Mouse (Mus musculus): Measurements from ENCODE around the gene Cdc42se1. TPM values are rescaled to one million over a fixed set of nuclear protein-coding genes. Genes with fewer than 3 reads are reported as not detected.

Cdc42se1 gene
- polyA plus RNA-seq, 1 experiment, result 65.4 TPM

- no peak overlapping the region for H3K27ac ChIP-seq (ENCODE audit: insufficient read depth, low read length)
- H3K4me1 ChIP-seq (ENCODE audit: control insufficient read depth, insufficient read depth, low read length), result peaks cover 7% of the 10 kb centered on the region; the same call in 1 of the 2 replicates
- TF ChIP-seq POLR2A (IDR thresholded peaks at IDR 0.05; ENCODE audit: extremely low read depth, insufficient read depth, low read length), result no peak
- no peak for TF ChIP-seq CTCF (IDR thresholded peaks at IDR 0.05; ENCODE audit: extremely low read depth, insufficient read depth, low read length)
- no peak overlapping the region for H3K4me3 ChIP-seq (ENCODE audit: insufficient read depth, low read length)
These were observed 36.2 kb downstream of the Cdc42se1 start for GRCm38 (mm10) chr3:95264724-95265123.

DNA sequence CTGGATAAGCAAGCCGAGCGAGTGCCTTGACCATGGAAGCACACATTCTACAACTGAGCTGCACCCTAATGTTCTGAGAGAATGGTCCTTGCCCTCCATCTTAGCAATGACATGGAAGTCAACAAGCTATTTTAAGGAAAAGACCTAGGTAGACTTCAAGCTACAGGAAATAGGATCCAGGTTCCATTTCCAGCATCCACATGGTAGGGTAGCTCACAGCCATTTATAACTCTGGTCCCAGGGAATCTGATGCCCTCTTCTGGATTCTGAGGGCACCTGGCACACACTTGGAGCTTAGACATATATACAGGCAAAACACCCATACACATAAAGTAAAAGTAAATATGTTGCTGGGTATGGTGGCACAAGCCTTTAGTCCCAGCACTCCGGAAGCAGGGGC is 37.5 kb downstream of the Cdc42se1 start:
- Histone ChIP-seq H3K4me1 (ENCODE audit: control insufficient read depth, insufficient read depth, low read length) (peaks cover 7% of the 10 kb centered on the region; the same call in 1 of the 2 replicates), H3K4me3 (ENCODE audit: insufficient read depth, low read length) (no peak overlapping the region), H3K27ac (ENCODE audit: insufficient read depth, low read length) (no peak overlapping the region)
- no peak for TF ChIP-seq POLR2A (IDR thresholded peaks at IDR 0.05; ENCODE audit: extremely low read depth, insufficient read depth, low read length)
- TF ChIP-seq CTCF (IDR thresholded peaks at IDR 0.05; ENCODE audit: extremely low read depth, insufficient read depth, low read length), result no peak

DNA sequence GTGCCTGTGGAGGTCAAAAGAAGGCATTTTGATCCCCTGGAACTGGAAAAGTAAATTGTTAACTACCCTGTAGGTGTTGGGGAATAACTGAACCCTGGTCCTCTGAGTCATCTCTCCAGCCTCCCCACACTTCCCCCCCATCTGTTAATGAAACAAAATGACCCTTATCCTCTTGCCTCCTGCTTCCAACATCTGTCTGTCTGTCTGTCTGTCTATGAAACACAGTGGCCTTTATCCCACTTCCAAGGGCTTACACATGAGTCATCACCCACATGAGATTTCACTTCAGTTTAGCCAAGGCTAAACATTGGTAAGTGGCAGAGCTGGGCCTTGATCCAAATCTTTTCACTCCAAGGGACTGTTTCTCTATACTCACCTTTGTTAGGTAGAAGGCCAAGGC is 39.3 kb downstream of the Cdc42se1 start:
- no peak for TF ChIP-seq POLR2A (IDR thresholded peaks at IDR 0.05; ENCODE audit: extremely low read depth, insufficient read depth, low read length)
- TF ChIP-seq CTCF (IDR thresholded peaks at IDR 0.05; ENCODE audit: extremely low read depth, insufficient read depth, low read length), result no peak
- H3K4me1 ChIP-seq (ENCODE audit: control insufficient read depth, insufficient read depth, low read length), result peaks cover 7% of the 10 kb centered on the region; the same call in 1 of the 2 replicates
- no peak overlapping the region for H3K4me3 ChIP-seq (ENCODE audit: insufficient read depth, low read length)
- H3K27ac ChIP-seq (ENCODE audit: insufficient read depth, low read length), result no peak overlapping the region

- no peak overlapping the region for H3K27ac ChIP-seq (ENCODE audit: insufficient read depth, low read length)
- TF ChIP-seq POLR2A (IDR thresholded peaks at IDR 0.05; ENCODE audit: extremely low read depth, insufficient read depth, low read length) (no peak), CTCF (IDR thresholded peaks at IDR 0.05; ENCODE audit: extremely low read depth, insufficient read depth, low read length) (no peak)
These were observed 41.3 kb downstream of the Cdc42se1 start for GRCm38 (mm10) chr3:95269789-95270188.

GRCm38 (mm10) chr3:95270766-95271364 is 42.3 kb downstream of the Cdc42se1 start:
- TF ChIP-seq CTCF (IDR thresholded peaks at IDR 0.05; ENCODE audit: extremely low read depth, insufficient read depth, low read length) (no peak), POLR2A (IDR thresholded peaks at IDR 0.05; ENCODE audit: extremely low read depth, insufficient read depth, low read length) (no peak)

More at GRCm38 (mm10) chr3:95269789-95270188, 41.3 kb downstream of the Cdc42se1 start:
- H3K4me3 ChIP-seq (ENCODE audit: insufficient read depth, low read length), result no peak overlapping the region
- peaks cover 3% of the 10 kb centered on the region; the same call in 1 of the 2 replicates for H3K4me1 ChIP-seq (ENCODE audit: control insufficient read depth, insufficient read depth, low read length)

DNA sequence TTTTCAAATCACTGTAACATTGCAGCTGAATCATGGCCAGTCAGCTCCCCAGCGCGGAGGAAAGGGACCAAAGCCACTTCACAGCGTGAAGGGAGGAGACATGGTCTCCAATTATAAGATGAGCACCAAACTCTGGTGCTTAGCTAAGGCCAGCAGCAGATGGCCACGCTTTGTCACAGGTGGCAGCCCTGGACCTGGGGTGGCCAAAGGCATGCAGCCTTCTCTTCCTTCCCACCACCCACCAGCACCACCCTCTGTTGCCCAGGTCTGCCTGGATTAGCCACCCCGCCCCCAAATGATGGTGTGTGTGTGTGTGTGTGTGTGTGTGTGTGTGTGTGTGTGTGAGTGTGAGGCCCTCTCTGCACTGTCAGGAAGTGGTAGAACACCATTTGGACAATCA is 44.9 kb downstream of the Cdc42se1 start:
- Histone ChIP-seq H3K4me3 (ENCODE audit: insufficient read depth, low read length) (no peak overlapping the region), H3K27ac (ENCODE audit: insufficient read depth, low read length) (no peak overlapping the region)
- TF ChIP-seq CTCF (IDR thresholded peaks at IDR 0.05; ENCODE audit: extremely low read depth, insufficient read depth, low read length) (no peak), POLR2A (IDR thresholded peaks at IDR 0.05; ENCODE audit: extremely low read depth, insufficient read depth, low read length) (no peak)

More at GRCm38 (mm10) chr3:95270766-95271364, 42.3 kb downstream of the Cdc42se1 start:
- Histone ChIP-seq H3K4me3 (ENCODE audit: insufficient read depth, low read length) (no peak overlapping the region), H3K4me1 (ENCODE audit: control insufficient read depth, insufficient read depth, low read length) (no peaks in the 10 kb centered on the region), H3K27ac (ENCODE audit: insufficient read depth, low read length) (no peak overlapping the region)

GRCm38 (mm10) chr3:95274453-95274852 is 45.9 kb downstream of the Cdc42se1 start:
- TF ChIP-seq POLR2A (IDR thresholded peaks at IDR 0.05; ENCODE audit: extremely low read depth, insufficient read depth, low read length), result no peak
- no peak overlapping the region for H3K27ac ChIP-seq (ENCODE audit: insufficient read depth, low read length)
- H3K4me3 ChIP-seq (ENCODE audit: insufficient read depth, low read length), result no peak overlapping the region
- peaks cover 2% of the 10 kb centered on the region; the same call in 1 of the 2 replicates for H3K4me1 ChIP-seq (ENCODE audit: control insufficient read depth, insufficient read depth, low read length)

More for the DNA sequence above, 44.9 kb downstream of the Cdc42se1 start:
- peaks cover 2% of the 10 kb centered on the region; the same call in 1 of the 2 replicates for H3K4me1 ChIP-seq (ENCODE audit: control insufficient read depth, insufficient read depth, low read length)

DNA sequence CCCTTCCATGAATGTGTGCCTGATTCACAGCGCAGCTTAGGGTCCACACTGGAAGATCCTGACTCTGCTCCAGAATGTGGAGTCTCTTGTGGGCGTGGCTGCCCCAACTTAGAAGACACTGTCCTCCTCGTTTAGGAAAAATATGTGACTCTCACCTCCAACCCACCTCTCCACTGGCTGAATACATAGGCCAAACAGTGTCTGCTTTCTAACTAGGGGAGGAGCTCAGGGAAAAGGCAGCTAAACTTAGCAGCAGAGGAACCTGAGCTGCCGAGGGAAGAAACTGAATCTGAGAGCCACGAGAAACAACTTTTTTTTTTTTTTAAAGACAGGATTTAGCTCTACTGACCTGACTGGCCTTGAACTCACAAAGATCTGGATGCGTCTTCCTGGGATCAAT is 46.6 kb downstream of the Cdc42se1 start:
- H3K4me3 ChIP-seq (ENCODE audit: insufficient read depth, low read length), result no peak overlapping the region
- TF ChIP-seq CTCF (IDR thresholded peaks at IDR 0.05; ENCODE audit: extremely low read depth, insufficient read depth, low read length) (no peak), POLR2A (IDR thresholded peaks at IDR 0.05; ENCODE audit: extremely low read depth, insufficient read depth, low read length) (no peak)
- H3K27ac ChIP-seq (ENCODE audit: insufficient read depth, low read length), result no peak overlapping the region
- peaks cover 2% of the 10 kb centered on the region; the same call in 1 of the 2 replicates for H3K4me1 ChIP-seq (ENCODE audit: control insufficient read depth, insufficient read depth, low read length)

- H3K27ac ChIP-seq (ENCODE audit: insufficient read depth, low read length), result no peak overlapping the region
- peaks cover 2% of the 10 kb centered on the region; the same call in 1 of the 2 replicates for H3K4me1 ChIP-seq (ENCODE audit: control insufficient read depth, insufficient read depth, low read length)
- no peak overlapping the region for H3K4me3 ChIP-seq (ENCODE audit: insufficient read depth, low read length)
- no peak for TF ChIP-seq POLR2A (IDR thresholded peaks at IDR 0.05; ENCODE audit: extremely low read depth, insufficient read depth, low read length)
- no peak for TF ChIP-seq CTCF (IDR thresholded peaks at IDR 0.05; ENCODE audit: extremely low read depth, insufficient read depth, low read length)
These were observed 47.9 kb downstream of the Cdc42se1 start for GRCm38 (mm10) chr3:95276428-95276934.

DNA sequence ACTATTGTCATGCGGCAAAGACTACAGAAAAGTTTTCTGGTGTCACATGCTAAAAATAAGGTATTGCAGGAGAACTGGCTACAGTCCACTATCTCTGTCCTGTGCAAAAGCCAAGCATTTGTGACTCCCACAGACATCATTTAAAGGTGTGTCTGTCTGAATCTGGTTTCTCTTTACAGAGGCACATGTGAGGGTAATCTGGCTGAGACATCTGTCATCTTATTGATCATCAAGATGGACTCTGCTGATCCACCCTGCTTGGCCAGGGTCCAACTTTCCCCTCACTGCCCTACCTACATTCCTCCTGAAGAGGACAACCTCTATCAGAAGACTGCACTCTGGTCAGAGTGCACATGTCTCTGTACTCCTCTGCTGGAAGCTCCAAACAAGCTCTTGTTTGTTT is 48.6 kb downstream of the Cdc42se1 start:
- TF ChIP-seq CTCF (IDR thresholded peaks at IDR 0.05; ENCODE audit: extremely low read depth, insufficient read depth, low read length), result no peak
- no peak for TF ChIP-seq POLR2A (IDR thresholded peaks at IDR 0.05; ENCODE audit: extremely low read depth, insufficient read depth, low read length)
- Histone ChIP-seq H3K27ac (ENCODE audit: insufficient read depth, low read length) (no peak overlapping the region), H3K4me3 (ENCODE audit: insufficient read depth, low read length) (no peak overlapping the region)

More for the DNA sequence above, 48.6 kb downstream of the Cdc42se1 start:
- H3K4me1 ChIP-seq (ENCODE audit: control insufficient read depth, insufficient read depth, low read length), result peaks cover 2% of the 10 kb centered on the region; the same call in 1 of the 2 replicates
